Mouse (Mus musculus): ENCODE results near the gene Rbm8a.

DNA sequence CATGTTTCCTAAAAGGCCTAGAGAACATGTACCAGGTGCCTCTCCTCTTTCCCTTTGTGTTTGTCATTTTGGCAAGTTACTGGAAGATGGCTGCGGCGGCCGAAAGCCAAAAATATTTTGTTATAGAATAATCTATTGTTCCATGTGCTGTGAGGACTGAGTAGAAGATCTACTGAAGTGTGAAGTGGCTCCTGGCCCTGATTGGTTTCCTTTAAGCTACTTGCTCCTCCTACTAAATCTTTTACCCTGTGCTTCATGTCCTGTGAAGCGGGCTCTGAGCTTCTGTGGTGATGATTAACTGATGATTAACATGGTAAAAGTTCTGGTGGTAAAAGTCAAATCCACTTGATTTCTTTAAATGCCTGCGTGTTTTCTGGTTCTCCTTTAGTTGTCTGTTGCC, 37.2 kb downstream of the Rbm8a start:
- no peak for TF ChIP-seq CTCF (IDR thresholded peaks at IDR 0.05; ENCODE audit: low read depth, low read length)
- no peak for TF ChIP-seq GATA2 (IDR thresholded peaks at IDR 0.05; ENCODE audit: borderline replicate concordance, low read depth, low read length)

Measured in G1E (cell line).